Mouse (Mus musculus) testis, adult 2 months (tissue): ENCODE results near the gene Trp53rkb. TPM values are rescaled to one million over a fixed set of nuclear protein-coding genes. Genes with fewer than 3 reads are reported as not detected.

Experiments
- H3K27ac ChIP-seq: fragments of 200-500 bp; 2 replicates; pipeline ENCODE4 v1.5.1; 2012; ENCODE audit warnings: low read depth, low read length; ENCODE audit not compliant: control insufficient read depth, insufficient read depth
- H3K27me3 ChIP-seq: fragments of 200-500 bp; 2 replicates; pipeline ENCODE4 v1.6.1; 2012; ENCODE audit warnings: mild to moderate bottlenecking, low read length, moderate library complexity; ENCODE audit not compliant: control insufficient read depth, insufficient read depth
- H3K36me3 ChIP-seq: fragments of 200-500 bp; 2 replicates; pipeline ENCODE4 v1.6.1; 2012; ENCODE audit warnings: mild to moderate bottlenecking, low read length; ENCODE audit not compliant: control insufficient read depth, insufficient read depth
- H3K4me1 ChIP-seq: fragments of 200-500 bp; 2 replicates; pipeline ENCODE4 v1.6.1; 2012; ENCODE audit warnings: low read length; ENCODE audit not compliant: control insufficient read depth, insufficient read depth
- H3K4me3 ChIP-seq: fragments of 200-500 bp; 2 replicates; pipeline ENCODE4 v1.5.1; 2012; ENCODE audit warnings: low read depth, mild to moderate bottlenecking, low read length, moderate library complexity, mixed read lengths; ENCODE audit not compliant: control insufficient read depth
- CTCF ChIP-seq: fragments of 200-500 bp; IDR thresholded peaks from 2 replicates; pipeline ENCODE4 v1.5.1; 2012; ENCODE audit warnings: low read depth, mild to moderate bottlenecking, inconsistent platforms, low read length, moderate library complexity; ENCODE audit not compliant: control insufficient read depth, insufficient read depth, insufficient replicate concordance
- POLR2A ChIP-seq: fragments of 200-500 bp; IDR thresholded peaks from 2 replicates; pipeline ENCODE4 v1.6.1; 2012; ENCODE audit warnings: low read depth, mild to moderate bottlenecking, inconsistent platforms, low read length, moderate library complexity; ENCODE audit not compliant: control insufficient read depth
- polyA plus RNA-seq: library from polyadenylated mRNA; depleted of rRNA; stranded (reverse); fragments of >200 nt; gene quantifications from 2 replicates; pipeline ENCODE4 v1.2.3, GENCODE M21; 2012

The Trp53rkb gene
- polyA plus RNA-seq, 1 experiment: 31.2 TPM

GRCm38 (mm10) chr2:166822119-166822826 is 29.9 kb downstream of the Trp53rkb start:
- no peak for TF ChIP-seq CTCF
- TF ChIP-seq POLR2A: no peak
- Histone ChIP-seq H3K27me3 (no peaks in the 10 kb centered on the region), H3K4me1 (no peaks in the 10 kb centered on the region; the same call in 1 of the 2 replicates), H3K27ac (no peak overlapping the region), H3K36me3 (no peaks in the 10 kb centered on the region), H3K4me3 (no peak overlapping the region)

DNA sequence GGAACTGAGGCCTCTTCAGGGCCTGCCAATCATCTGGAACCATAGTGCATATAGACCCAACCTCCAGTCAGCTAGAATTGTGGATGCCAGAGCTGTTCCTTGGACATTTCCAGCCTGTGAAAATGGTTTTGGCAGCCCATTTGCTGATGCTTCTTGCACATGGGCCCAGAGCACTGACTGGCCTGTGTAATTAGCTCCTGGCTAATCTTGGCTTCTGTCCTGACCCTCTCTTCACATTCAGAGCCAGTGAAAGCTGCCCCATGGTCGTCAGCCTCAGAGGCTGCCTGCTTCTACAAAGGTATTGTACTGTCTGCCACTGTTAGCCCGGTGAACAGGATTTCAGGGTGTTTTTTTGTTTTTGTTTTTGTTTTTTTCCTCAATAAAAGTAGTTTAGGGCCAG is 30.6 kb downstream of the Trp53rkb start:
- no peak overlapping the region for H3K4me3 ChIP-seq
- H3K4me1 ChIP-seq: no peaks in the 10 kb centered on the region; the same call in 1 of the 2 replicates
- no peak for TF ChIP-seq POLR2A
- no peak for TF ChIP-seq CTCF
- H3K36me3 ChIP-seq: no peaks in the 10 kb centered on the region
- H3K27me3 ChIP-seq: no peaks in the 10 kb centered on the region
- H3K27ac ChIP-seq: no peak overlapping the region

DNA sequence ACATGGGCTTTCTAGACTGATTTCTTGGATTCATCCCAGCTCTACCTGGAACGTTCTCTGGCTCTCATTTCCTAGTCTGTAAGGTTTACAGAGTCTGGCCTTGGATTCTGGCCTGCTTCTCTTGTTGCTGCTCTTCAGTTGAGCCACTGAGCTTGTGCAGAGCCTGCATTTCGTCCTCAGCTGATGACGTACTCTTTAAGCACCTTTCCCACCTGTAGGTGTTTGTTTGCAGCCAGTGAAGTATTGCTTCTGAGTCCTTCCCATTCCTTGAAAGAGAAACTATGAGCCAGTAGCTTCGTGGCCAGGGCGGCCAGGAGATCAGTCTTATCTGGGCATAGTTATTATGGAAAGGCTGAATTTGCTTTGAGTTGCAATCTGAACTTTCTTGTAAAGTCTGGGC is 32.1 kb downstream of the Trp53rkb start:
- no peak overlapping the region for H3K4me3 ChIP-seq
- no peaks in the 10 kb centered on the region for H3K4me1 ChIP-seq
- TF ChIP-seq CTCF: no peak
- TF ChIP-seq POLR2A: no peak
- no peak overlapping the region for H3K27ac ChIP-seq
- H3K27me3 ChIP-seq: no peaks in the 10 kb centered on the region
- H3K36me3 ChIP-seq: no peaks in the 10 kb centered on the region

- Histone ChIP-seq H3K4me3 (no peak overlapping the region), H3K27ac (no peak overlapping the region), H3K36me3 (no peaks in the 10 kb centered on the region), H3K4me1 (no peaks in the 10 kb centered on the region), H3K27me3 (no peaks in the 10 kb centered on the region)
- TF ChIP-seq POLR2A (no peak), CTCF (no peak)
Measured at GRCm38 (mm10) chr2:166824998-166825397, 32.7 kb downstream of the Trp53rkb start.

DNA sequence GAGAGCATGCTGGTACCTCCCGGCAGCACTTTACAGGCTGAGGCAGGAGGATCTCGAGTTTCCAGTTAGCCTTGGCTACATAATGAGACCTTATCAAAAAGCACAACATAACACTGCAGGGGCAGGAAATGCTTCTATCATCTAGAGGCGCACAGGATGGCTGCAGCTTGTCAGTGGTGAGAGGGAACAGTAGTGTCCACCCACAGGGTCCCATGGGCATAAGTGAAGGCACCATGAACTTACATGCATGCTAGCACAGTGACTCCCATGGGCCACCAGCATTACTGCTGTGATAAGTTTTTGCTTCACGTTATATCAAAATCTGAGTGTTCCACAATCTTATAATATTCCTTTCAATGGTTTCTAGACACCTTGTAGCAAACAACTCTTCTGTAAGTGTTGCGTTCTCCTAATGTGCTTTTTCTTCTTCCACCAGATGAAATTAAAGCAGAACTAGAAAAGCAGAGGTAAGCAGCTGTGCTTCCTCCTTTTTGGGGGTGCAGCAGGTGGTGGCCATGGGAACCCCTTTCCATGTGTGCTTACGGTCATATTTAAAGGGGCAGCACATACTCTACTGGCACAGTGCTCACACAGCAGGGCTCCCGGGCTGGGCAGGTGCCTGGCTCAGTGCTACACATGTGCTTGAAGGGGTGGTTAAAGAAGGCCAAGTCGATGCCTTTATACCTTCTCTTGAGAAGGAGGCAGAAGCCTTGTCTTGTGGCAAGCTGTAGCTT is 34.3 kb downstream of the Trp53rkb start:
- Histone ChIP-seq H3K4me3 (no peak overlapping the region), H3K36me3 (no peaks in the 10 kb centered on the region), H3K27me3 (no peaks in the 10 kb centered on the region), H3K4me1 (no peaks in the 10 kb centered on the region), H3K27ac (no peak overlapping the region)
- TF ChIP-seq POLR2A: no peak
- no peak for TF ChIP-seq CTCF

- no peak overlapping the region for H3K27ac ChIP-seq
- H3K36me3 ChIP-seq: no peaks in the 10 kb centered on the region
- TF ChIP-seq POLR2A: no peak
- TF ChIP-seq CTCF: no peak
- no peak overlapping the region for H3K4me3 ChIP-seq
- H3K27me3 ChIP-seq: no peaks in the 10 kb centered on the region
- no peaks in the 10 kb centered on the region for H3K4me1 ChIP-seq
Measured at GRCm38 (mm10) chr2:166828306-166828705, 36.0 kb downstream of the Trp53rkb start.

DNA sequence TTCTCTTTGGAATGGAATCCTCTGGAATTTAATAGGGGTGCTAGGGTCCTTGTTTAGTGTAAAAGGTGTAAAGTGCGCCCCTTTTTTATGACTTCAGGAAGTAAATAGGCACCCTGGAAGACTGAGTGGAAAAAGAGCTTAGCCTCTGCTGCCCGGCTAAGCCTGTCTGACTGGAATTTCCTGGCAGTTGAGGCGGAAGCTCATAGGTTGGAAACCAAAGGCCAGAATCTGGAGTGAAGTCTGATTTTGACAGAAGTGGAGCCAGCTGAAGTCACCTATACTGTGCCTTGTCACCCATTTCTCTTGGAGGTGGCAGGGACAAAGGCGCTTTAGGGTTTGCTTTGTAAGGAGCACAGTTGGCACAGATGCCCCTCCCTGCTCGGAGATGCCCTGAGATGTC is 38.0 kb downstream of the Trp53rkb start:
- Histone ChIP-seq H3K27me3 (no peaks in the 10 kb centered on the region), H3K36me3 (no peaks in the 10 kb centered on the region), H3K27ac (no peak overlapping the region), H3K4me3 (no peak overlapping the region), H3K4me1 (no peaks in the 10 kb centered on the region)
- no peak for TF ChIP-seq CTCF
- TF ChIP-seq POLR2A: no peak

- no peak for TF ChIP-seq CTCF
- no peak for TF ChIP-seq POLR2A
Measured at GRCm38 (mm10) chr2:166834091-166834490, 41.8 kb downstream of the Trp53rkb start.

More at GRCm38 (mm10) chr2:166834091-166834490, 41.8 kb downstream of the Trp53rkb start:
- Histone ChIP-seq H3K27ac (no peak overlapping the region), H3K27me3 (no peaks in the 10 kb centered on the region), H3K4me3 (no peak overlapping the region), H3K36me3 (peaks cover 4% of the 10 kb centered on the region; the same call in 1 of the 2 replicates), H3K4me1 (no peaks in the 10 kb centered on the region)
